Mouse (Mus musculus) midbrain, postnatal 0 days (tissue): ENCODE measurements at regions not wholly inside any gene's neighbourhood (a gene's known extent, or its start where the extent isn't known, plus 50 kb on each side); places are given as distances from the start of the nearest gene placed in this dataset.

ENCODE experiments used
- ATAC-seq: fragments of 200-750 bp; cut with Nextera tagmentation; 2 replicates; pipeline ENCODE4 v1.8.0; 2017; ENCODE audit warnings: moderate number of reproducible peaks, mild to moderate bottlenecking, moderate TSS enrichment, moderate library complexity; ENCODE audit not compliant: low FRiP score
- DNase-seq: peaks from one replicate; pipeline ENCODE4 v3.0.0-alpha.2; 2015; ENCODE audit warnings: low spot score
- H3K27ac ChIP-seq: fragments of 300-500 bp; sonication (generic); 2 replicates; pipeline ENCODE4 v1.5.1; 2014; ENCODE audit warnings: low read depth, mild to moderate bottlenecking, low read length, mixed read lengths
- H3K27me3 ChIP-seq: fragments of 300-500 bp; sonication (generic); 2 replicates; pipeline ENCODE4 v1.6.1; 2014; ENCODE audit warnings: low read length, control low read depth, mixed read lengths; ENCODE audit not compliant: insufficient read depth
- H3K36me3 ChIP-seq: fragments of 300-500 bp; sonication (generic); 2 replicates; pipeline ENCODE4 v1.6.1; 2014; ENCODE audit warnings: low read length, control low read depth, mixed read lengths; ENCODE audit not compliant: insufficient read depth
- H3K4me1 ChIP-seq: fragments of 300-500 bp; sonication (generic); 2 replicates; pipeline ENCODE4 v1.6.1; 2014; ENCODE audit warnings: mild to moderate bottlenecking, control low read depth, antibody characterized with exemption, low read length, mixed read lengths; ENCODE audit not compliant: insufficient read depth
- H3K4me2 ChIP-seq: fragments of 300-500 bp; sonication (generic); 2 replicates; pipeline ENCODE4 v1.6.1; 2014; ENCODE audit warnings: low read depth, mild to moderate bottlenecking, low read length, mixed read lengths; ENCODE audit not compliant: poor library complexity, severe bottlenecking
- H3K4me3 ChIP-seq: fragments of 300-500 bp; sonication (generic); 2 replicates; pipeline ENCODE4 v1.5.1; 2014; ENCODE audit warnings: low read depth, mild to moderate bottlenecking, low read length, moderate library complexity
- H3K9ac ChIP-seq: fragments of 300-500 bp; sonication (generic); replicated peaks from 2 replicates; pipeline ENCODE4 v1.6.1; 2014; ENCODE audit warnings: mild to moderate bottlenecking, low read length, moderate library complexity, mixed read lengths; ENCODE audit not compliant: poor library complexity, severe bottlenecking
- H3K9me3 ChIP-seq: fragments of 300-500 bp; sonication (generic); 2 replicates; pipeline ENCODE4 v1.6.1; 2016; ENCODE audit warnings: low read length, control low read depth
- CTCF ChIP-seq: IDR thresholded peaks from 2 replicates; pipeline ENCODE4 v1.5.1; 2016; ENCODE audit warnings: antibody characterized with exemption, mild to moderate bottlenecking
- WGBS: fragments of 180-500 bp; shearing (Covaris S2); extraction: QIAGEN DNeasy Blood & Tissue Kit; methylation state at CpG from one replicate; pipeline ENCODE4 v1.1.7; 2014; 5-methylcytosine and 5-hydroxymethylcytosine counted together

DNA sequence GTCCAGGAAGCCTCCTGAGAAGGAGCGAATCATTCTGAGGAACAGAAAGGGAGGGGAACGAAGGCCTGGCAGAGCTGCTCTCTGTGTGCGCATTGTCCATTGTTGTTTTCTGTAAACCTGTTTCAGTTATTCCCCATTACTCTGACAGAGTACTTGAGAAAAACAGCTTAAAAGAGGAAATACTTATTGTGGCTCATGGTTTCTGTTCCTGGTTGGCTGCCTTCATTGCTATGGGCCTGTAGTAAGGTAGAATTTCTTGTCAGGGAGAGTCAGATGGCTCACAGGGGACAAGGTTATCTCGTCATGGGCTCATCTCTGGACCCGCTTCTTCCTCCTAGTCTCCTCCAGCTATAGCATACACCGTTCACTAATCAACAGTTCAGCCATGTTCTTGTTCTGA is 2112.9 kb downstream of the 4930444P10Rik start:
- H3K9me3 ChIP-seq, result no peaks in the 10 kb centered on the region

DNA sequence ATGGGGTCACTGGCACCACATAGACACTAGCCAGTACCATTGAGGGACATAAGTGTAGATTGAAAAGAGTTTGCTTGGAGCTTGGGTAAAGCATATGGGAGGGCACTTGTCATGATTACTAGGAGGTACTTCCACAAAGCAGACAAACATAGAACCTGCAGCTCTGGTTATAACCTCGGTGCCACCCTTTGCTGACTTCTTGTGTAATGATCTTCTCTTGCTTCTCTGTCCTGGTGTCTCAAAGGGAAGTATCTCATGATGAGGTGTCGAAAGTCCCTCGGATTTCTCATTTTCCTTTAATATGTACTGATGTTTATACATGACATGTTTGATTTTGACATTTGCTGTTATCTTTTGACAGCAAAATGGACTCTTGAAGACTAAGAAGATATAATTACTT is 2114.5 kb downstream of the 4930444P10Rik start:
- Histone ChIP-seq H3K9ac (no peak overlapping the region), H3K4me1 (no peaks in the 10 kb centered on the region), H3K36me3 (no peaks in the 10 kb centered on the region), H3K9me3 (no peaks in the 10 kb centered on the region), H3K4me2 (no peak overlapping the region), H3K27me3 (no peaks in the 10 kb centered on the region), H3K27ac (no peak overlapping the region), H3K4me3 (no peak overlapping the region)
- ATAC-seq, result no peak
- 87% methylated on average over 3 of the region's 3 CpGs for WGBS
- DNase-seq, result no peak
- no peak for TF ChIP-seq CTCF

More for the DNA sequence above, 2112.9 kb downstream of the 4930444P10Rik start:
- TF ChIP-seq CTCF, result no peak
- Histone ChIP-seq H3K27me3 (no peaks in the 10 kb centered on the region), H3K27ac (no peak overlapping the region), H3K9ac (no peak overlapping the region), H3K4me1 (no peaks in the 10 kb centered on the region), H3K4me3 (no peak overlapping the region), H3K36me3 (no peaks in the 10 kb centered on the region), H3K4me2 (no peak overlapping the region)
- ATAC-seq (no peak), DNase-seq (no peak)
- 92% methylated on average over 6 of the region's 6 CpGs for WGBS

DNA sequence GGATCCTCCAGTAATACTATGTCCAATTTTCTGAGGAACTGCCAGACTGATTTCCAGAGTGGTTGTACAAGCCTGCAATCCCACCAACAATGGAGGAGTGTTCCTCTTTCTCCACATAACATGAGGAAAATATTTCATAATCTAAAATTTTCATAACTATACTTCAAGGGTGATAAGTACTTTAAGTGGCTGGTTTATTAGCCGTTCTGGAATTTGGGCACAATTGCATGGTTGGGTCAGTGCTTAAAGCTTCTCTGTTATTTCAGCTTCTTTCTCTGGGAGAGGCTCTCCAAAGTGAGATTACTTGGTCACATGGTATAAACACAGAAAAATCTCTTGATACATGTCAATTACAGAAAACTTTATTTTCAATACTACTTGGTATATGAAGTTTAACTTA is 2115.9 kb downstream of the 4930444P10Rik start:
- Histone ChIP-seq H3K27ac (no peak overlapping the region), H3K4me3 (no peak overlapping the region), H3K27me3 (no peaks in the 10 kb centered on the region), H3K4me2 (no peak overlapping the region), H3K36me3 (no peaks in the 10 kb centered on the region), H3K4me1 (no peaks in the 10 kb centered on the region), H3K9ac (no peak overlapping the region), H3K9me3 (no peaks in the 10 kb centered on the region)
- ATAC-seq (no peak), DNase-seq (no peak)
- no peak for TF ChIP-seq CTCF
- 93% methylated on average over 1 of the region's 1 CpGs for WGBS

DNA sequence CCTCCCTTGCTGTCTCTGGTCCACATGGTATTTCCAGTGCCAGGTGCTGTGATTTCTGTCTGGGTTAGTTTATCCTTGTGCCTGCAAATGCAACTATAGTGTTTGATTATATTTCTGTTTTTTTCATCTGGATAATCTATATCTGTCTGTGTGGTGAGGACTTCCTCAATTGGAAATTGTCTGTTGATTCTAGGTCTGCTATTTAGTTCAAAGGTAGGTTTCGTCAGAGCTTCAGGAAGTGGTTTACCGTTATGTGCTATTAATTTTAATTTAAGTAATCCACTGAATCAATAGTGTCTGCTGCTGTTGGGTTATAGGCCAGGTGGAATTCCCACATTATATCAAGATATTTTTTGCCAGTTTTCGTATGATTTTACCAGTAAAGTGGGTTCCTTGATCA is 2143.9 kb downstream of the 4930444P10Rik start:
- no peaks in the 10 kb centered on the region for H3K9me3 ChIP-seq
- no peaks in the 10 kb centered on the region for H3K4me1 ChIP-seq
- no peaks in the 10 kb centered on the region for H3K27me3 ChIP-seq
- 95% methylated on average over 3 of the region's 3 CpGs for WGBS
- DNase-seq (no peak), ATAC-seq (no peak)
- H3K4me2 ChIP-seq, result no peak overlapping the region
- no peak for TF ChIP-seq CTCF
- H3K36me3 ChIP-seq, result no peaks in the 10 kb centered on the region
- no peak overlapping the region for H3K9ac ChIP-seq
- H3K4me3 ChIP-seq, result no peak overlapping the region
- no peak overlapping the region for H3K27ac ChIP-seq

DNA sequence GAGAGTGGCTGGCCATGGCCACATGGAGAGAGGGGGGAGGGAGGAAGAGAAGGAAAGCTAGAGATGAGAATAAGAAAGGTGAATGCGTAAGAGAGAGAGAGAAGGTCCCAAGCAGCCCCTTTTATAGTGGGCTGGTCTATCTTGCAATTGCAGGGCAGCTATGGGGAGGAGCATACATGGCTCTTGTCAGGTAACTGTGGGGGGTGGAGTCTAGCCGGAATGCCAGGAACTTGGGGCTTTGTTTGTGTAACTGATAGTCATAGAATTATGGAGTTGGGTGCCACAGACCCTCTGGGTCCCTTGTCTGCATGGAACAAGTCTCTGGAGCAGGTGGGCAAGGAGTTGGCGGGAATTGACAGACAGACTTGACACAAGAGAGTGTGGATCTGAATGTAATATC is 2151.8 kb downstream of the 4930444P10Rik start:
- Histone ChIP-seq H3K27me3 (no peaks in the 10 kb centered on the region), H3K36me3 (no peaks in the 10 kb centered on the region), H3K9ac (no peak overlapping the region), H3K27ac (no peak overlapping the region), H3K9me3 (0 out of 2 replicates have a peak, but pooled peaks cover 6% of the 10 kb centered on the region), H3K4me2 (no peak overlapping the region), H3K4me1 (no peaks in the 10 kb centered on the region), H3K4me3 (no peak overlapping the region)
- DNase-seq (no peak), ATAC-seq (no peak)
- TF ChIP-seq CTCF, result no peak
- 92% methylated on average over 3 of the region's 3 CpGs for WGBS

DNA sequence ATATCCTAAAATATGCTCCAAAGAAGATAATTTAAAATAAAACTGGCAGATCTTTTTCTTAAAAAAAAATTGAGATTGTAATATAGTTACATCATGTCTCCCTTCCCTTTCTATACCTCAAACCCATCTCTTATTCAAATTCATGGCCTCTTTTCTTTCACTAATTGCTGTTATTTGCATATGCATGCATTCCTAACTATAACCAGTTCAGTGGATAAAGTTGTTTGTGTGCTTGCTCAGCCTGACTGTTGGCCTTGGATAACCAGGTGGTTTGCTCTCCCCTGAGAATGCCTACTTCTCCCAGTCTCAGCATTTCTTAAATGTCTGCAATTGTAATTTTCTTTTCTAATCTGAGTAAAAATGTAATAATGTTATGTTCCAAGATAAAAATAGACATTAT is 2154.8 kb downstream of the 4930444P10Rik start:
- H3K9ac ChIP-seq, result no peak overlapping the region
- no peaks in the 10 kb centered on the region for H3K27me3 ChIP-seq
- H3K27ac ChIP-seq, result no peak overlapping the region
- H3K36me3 ChIP-seq, result no peaks in the 10 kb centered on the region
- no peak overlapping the region for H3K4me2 ChIP-seq
- H3K4me1 ChIP-seq, result no peaks in the 10 kb centered on the region
- no peak for ATAC-seq
- no peak for DNase-seq
- TF ChIP-seq CTCF, result no peak
- 0 out of 2 replicates have a peak, but pooled peaks cover 6% of the 10 kb centered on the region for H3K9me3 ChIP-seq
- no peak overlapping the region for H3K4me3 ChIP-seq
